Mouse (Mus musculus) kidney, postnatal 4 days (tissue): Measurements from ENCODE around the gene Tbx22.
A peak's percentile ranks its signal among the peaks of the same experiment; 100 is the strongest.

Experiments used
- DNase-seq, 2 experiments: peaks; one replicate each; pipeline ENCODE4 v3.0.0; 2021; ENCODE audit warnings: mixed read lengths in 2 of 2

Gene Tbx22

DNA sequence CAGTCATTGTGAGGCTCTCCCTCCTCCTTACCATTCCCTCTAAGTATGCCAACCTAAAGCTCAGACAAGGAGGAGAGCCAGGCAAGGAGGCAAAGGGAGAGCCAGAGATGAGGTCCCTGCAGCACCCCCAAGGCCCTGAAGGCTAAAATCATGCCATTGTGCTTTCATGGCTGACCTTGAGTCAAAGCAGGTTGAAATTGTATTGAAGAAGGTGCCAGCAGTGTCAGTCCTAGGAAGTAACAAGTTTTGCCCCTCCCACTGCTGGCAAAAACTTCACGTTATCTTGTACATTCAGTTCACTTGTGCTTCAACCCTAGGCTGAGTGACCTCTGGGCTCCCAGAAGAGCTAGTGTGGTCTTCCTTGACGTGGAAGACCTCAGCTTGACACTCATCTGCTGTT is at the start of gene Tbx22:
Gene Tbx22, plus strand, starts transcription at position 301 of the 400 bp plus-strand sequence.
- no peak for DNase-seq

- DNase-seq = no peak
Observed at GRCm38 (mm10) chrX:107668677-107669076, 913 bp downstream of the Tbx22 start.

DNA sequence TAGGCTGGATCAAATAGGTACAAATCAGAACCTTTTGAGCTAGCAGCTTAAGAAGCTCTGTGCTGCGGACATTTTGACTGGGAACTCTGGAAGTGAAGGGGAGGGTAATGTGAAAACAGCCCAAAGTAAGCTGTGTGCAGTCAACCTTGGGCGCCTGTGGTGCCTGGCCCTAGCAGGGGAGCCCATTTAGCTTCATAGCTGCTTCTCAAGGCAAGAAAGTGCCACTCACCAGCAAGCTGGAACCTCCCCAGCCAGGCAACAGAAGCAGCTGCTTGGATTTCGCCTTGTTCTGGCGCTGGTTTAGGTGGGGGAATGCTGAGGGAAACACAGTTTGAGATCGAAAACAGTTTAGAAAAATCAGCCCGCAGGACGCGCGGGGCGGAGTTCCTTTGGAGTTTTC is 11.4 kb downstream of the Tbx22 start:
- peak; percentile 8 to 16 for DNase-seq

DNA sequence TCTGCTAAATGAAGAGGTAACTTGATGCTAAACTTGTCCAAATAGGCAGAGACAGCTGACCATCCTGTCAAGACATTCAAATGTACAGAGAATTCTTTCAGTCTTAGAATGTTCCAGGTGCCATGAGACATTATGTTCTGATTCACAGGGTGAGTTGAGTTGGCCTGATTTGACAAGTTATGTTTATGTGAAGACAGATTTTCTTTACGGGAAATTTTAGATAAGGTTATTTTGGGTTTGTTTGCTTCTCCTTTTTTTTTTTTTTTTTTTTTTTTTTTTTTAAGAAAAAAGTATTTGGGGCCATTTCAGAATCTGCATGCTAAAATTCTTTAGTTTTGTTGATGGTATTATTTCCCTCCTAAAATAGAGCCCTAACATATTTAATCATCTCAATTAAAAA is 40.8 kb downstream of the Tbx22 start:
- no peak for DNase-seq

- no peak for DNase-seq
Observed at GRCm38 (mm10) chrX:107723541-107723940, 55.8 kb downstream of the Tbx22 start.
